11 mouse cellular contexts compared by ENCODE assay signal in genomic region chr11:52910788-52911187, GRCm38 (mm10).
A peak's percentile ranks its signal among the peaks of the same experiment; 100 is the strongest.
DNase-seq lines count a peak whose midpoint lies in the region; ATAC-seq lines count a peak whose summit lies in the region.
"Had no signal": no experiment of that assay in that cellular context is flagged by ENCODE, and none has a peak within 500 bp of the region (broad histone marks: within the 10 kb centered on the region; RNA-seq: fewer than 3 reads in every experiment).

No protein-coding gene starts in this region.

- DNase-seq in cerebellum, postnatal 10 days = peak; percentile 77
- no peak for DNase-seq in cerebellum, adult 8-10 months
- DNase-seq in left cerebral cortex, postnatal 4 days = peak; percentile 62
- no peak for DNase-seq in left cerebral cortex, postnatal 14 days (ENCODE audit: low spot score in 2 of 2)
- peak; percentile 34 for DNase-seq in thymus, postnatal 4 days
- no peak for DNase-seq in thymus, postnatal 25 days
- DNase-seq: kidney, postnatal 36 days had no signal

- no peaks in the 10 kb centered on the region for H3K36me3 ChIP-seq in stomach, embryonic 14.5 days (ENCODE audit: control insufficient read depth, insufficient read depth, low read length)
- H3K36me3 ChIP-seq: hindbrain, embryonic 15.5 days; neural tube, embryonic 13.5 days had no signal

- 52% methylated on average over 7 of the region's 7 CpGs for WGBS in stomach, embryonic 14.5 days

- H3K9me3 ChIP-seq in stomach, embryonic 14.5 days (ENCODE audit: control insufficient read depth, low read depth, low read length) = no peaks in the 10 kb centered on the region
- H3K9me3 ChIP-seq: hindbrain, embryonic 15.5 days; neural tube, embryonic 13.5 days had no signal

- ATAC-seq in stomach, embryonic 14.5 days (ENCODE audit: insufficient number of reproducible peaks, insufficient read depth, low FRiP score, low read depth) = peak; percentile 63
- ATAC-seq in megakaryocyte-erythroid progenitor cell, adult 5-6 weeks (replicated peaks; ENCODE audit: low FRiP score, low TSS enrichment, poor library complexity, severe bottlenecking) = no peak

- H3K27ac ChIP-seq in stomach, embryonic 14.5 days (ENCODE audit: low read length) = peak overlapping the region; percentile 17; the same call in 1 of the 2 replicates
- H3K27ac ChIP-seq: hindbrain, embryonic 15.5 days; neural tube, embryonic 13.5 days had no signal

- H3K4me2 ChIP-seq in stomach, embryonic 14.5 days (replicated peaks; ENCODE audit: low read depth, low read length) = no peak overlapping the region
- H3K4me2 ChIP-seq: hindbrain, embryonic 15.5 days; neural tube, embryonic 13.5 days had no signal

- no peak overlapping the region for H3K9ac ChIP-seq in stomach, embryonic 14.5 days (replicated peaks; ENCODE audit: low read depth, low read length)
- H3K9ac ChIP-seq: hindbrain, embryonic 15.5 days; neural tube, embryonic 13.5 days had no signal

- H3K27me3 ChIP-seq in stomach, embryonic 14.5 days (ENCODE audit: control insufficient read depth, insufficient read depth, low read length) = no peaks in the 10 kb centered on the region
- H3K27me3 ChIP-seq: hindbrain, embryonic 15.5 days; neural tube, embryonic 13.5 days had no signal

- no peaks in the 10 kb centered on the region for H3K4me1 ChIP-seq in stomach, embryonic 14.5 days (ENCODE audit: control insufficient read depth, insufficient read depth, low read length)
- H3K4me1 ChIP-seq: hindbrain, embryonic 15.5 days had no signal

- no peak overlapping the region for H3K4me3 ChIP-seq in stomach, embryonic 14.5 days (ENCODE audit: low read depth, low read length)
- H3K4me3 ChIP-seq: hindbrain, embryonic 15.5 days; neural tube, embryonic 13.5 days had no signal

- intact Hi-C loops in left cerebral cortex, postnatal 4 days (cut with DNase I) = no loop called here
- intact Hi-C loops in left cerebral cortex, postnatal 14 days (cut with DNase I) = no loop called here

Comparison
In these comparisons a context has a peak if more than half of its experiments do, and no peak if none do; other contexts are left out.
1. DNase-seq: peak in cerebellum, postnatal 10 days (2 of 2), left cerebral cortex, postnatal 4 days (single experiment) and thymus, postnatal 4 days (single experiment); none in cerebellum, adult 8-10 months (single experiment), left cerebral cortex, postnatal 14 days (0 of 2) and thymus, postnatal 25 days (single experiment).